Mouse (Mus musculus) ES-E14 (cell line): ENCODE data around the gene Elfn1.

Source experiments
- CHD2 ChIP-seq: IDR thresholded peaks from 2 replicates; pipeline ENCODE4 v1.6.1; 2014; ENCODE audit warnings: mild to moderate bottlenecking, low read depth, low read length, inconsistent platforms
- HCFC1 ChIP-seq: IDR thresholded peaks from 2 replicates; pipeline ENCODE4 v1.6.1; 2012; ENCODE audit warnings: low read length, inconsistent platforms, borderline replicate concordance; ENCODE audit not compliant: insufficient read depth
- MAFK ChIP-seq: IDR thresholded peaks from 2 replicates; pipeline ENCODE4 v1.6.1; 2014; ENCODE audit warnings: mild to moderate bottlenecking, low read depth, low read length, inconsistent platforms; ENCODE audit not compliant: insufficient read depth
- ZC3H11A ChIP-seq: IDR thresholded peaks from 2 replicates; pipeline ENCODE4 v1.6.1; 2012; ENCODE audit warnings: low read depth, mild to moderate bottlenecking, inconsistent platforms, low read length, borderline replicate concordance

GRCm38 (mm10) chr5:140023941-140024500 is 116.3 kb downstream of the Elfn1 start:
- no peak for TF ChIP-seq ZC3H11A
- no peak for TF ChIP-seq CHD2
- no peak for TF ChIP-seq HCFC1
- TF ChIP-seq MAFK = no peak
